Mouse (Mus musculus) limb, embryonic 11.5 days (tissue): ENCODE data around the gene Gltpd2. TPM values are rescaled to one million over a fixed set of nuclear protein-coding genes. Genes with fewer than 3 reads are reported as not detected.
"Not testable (repeated sequence)": the region's sequence is repeated elsewhere in the genome, so short reads cannot be mapped to it uniquely, and the experiment has no call there.

ENCODE experiments used
- ATAC-seq: fragments of 200-750 bp; cut with Nextera tagmentation; 2 replicates; pipeline ENCODE4 v1.8.0; 2017; ENCODE audit warnings: low read depth; ENCODE audit not compliant: insufficient number of reproducible peaks, low FRiP score, low TSS enrichment
- DNase-seq: peaks from one replicate; pipeline ENCODE4 v3.0.0-alpha.2; 2015; ENCODE audit warnings: low spot score
- H3K27ac ChIP-seq: fragments of 300-500 bp; sonication (generic); replicated peaks from 2 replicates; pipeline ENCODE4 v1.5.1; 2014; ENCODE audit warnings: low read depth, mild to moderate bottlenecking, low read length
- H3K27me3 ChIP-seq: fragments of 300-500 bp; sonication (generic); 2 replicates; pipeline ENCODE4 v1.6.1; 2014; ENCODE audit warnings: mild to moderate bottlenecking, low read length, mixed read lengths; ENCODE audit not compliant: control insufficient read depth, insufficient read depth
- H3K36me3 ChIP-seq: fragments of 300-500 bp; sonication (generic); 2 replicates; pipeline ENCODE4 v1.6.1; 2014; ENCODE audit warnings: mild to moderate bottlenecking, low read length, moderate library complexity, mixed read lengths; ENCODE audit not compliant: control insufficient read depth, insufficient read depth
- H3K4me1 ChIP-seq: fragments of 300-500 bp; sonication (generic); 2 replicates; pipeline ENCODE4 v1.6.1; 2014; ENCODE audit warnings: low read length, mixed read lengths; ENCODE audit not compliant: control insufficient read depth, insufficient read depth
- H3K4me2 ChIP-seq: fragments of 300-500 bp; sonication (generic); 2 replicates; pipeline ENCODE4 v1.6.1; 2014; ENCODE audit warnings: low read depth, mild to moderate bottlenecking, moderate library complexity; ENCODE audit not compliant: severe bottlenecking
- H3K4me3 ChIP-seq: fragments of 300-500 bp; sonication (generic); 2 replicates; pipeline ENCODE4 v1.5.1; 2014; ENCODE audit warnings: low read depth, low read length
- H3K9ac ChIP-seq: fragments of 300-500 bp; sonication (generic); 2 replicates; pipeline ENCODE4 v1.6.1; 2014; ENCODE audit warnings: mild to moderate bottlenecking, low read length
- H3K9me3 ChIP-seq: fragments of 300-500 bp; sonication (generic); 2 replicates; pipeline ENCODE4 v1.6.1; 2016; ENCODE audit warnings: low read length; ENCODE audit not compliant: control insufficient read depth
- WGBS: fragments of 180-500 bp; shearing (Covaris S2); extraction: QIAGEN DNeasy Blood & Tissue Kit; methylation state at CpG from one replicate; pipeline ENCODE4 v1.1.7; 2014; 5-methylcytosine and 5-hydroxymethylcytosine counted together
- polyA plus RNA-seq: library from polyadenylated mRNA; unstranded; fragments of >200 nt; fragmentation: Nextera tagmentation; extraction: Ambion mirVana; gene quantifications from 2 replicates; pipeline ENCODE4 v1.2.1, GENCODE M21; 2014

The Gltpd2 gene
- polyA plus RNA-seq, 1 experiment from 2014 or later, result 0.39 TPM

DNA sequence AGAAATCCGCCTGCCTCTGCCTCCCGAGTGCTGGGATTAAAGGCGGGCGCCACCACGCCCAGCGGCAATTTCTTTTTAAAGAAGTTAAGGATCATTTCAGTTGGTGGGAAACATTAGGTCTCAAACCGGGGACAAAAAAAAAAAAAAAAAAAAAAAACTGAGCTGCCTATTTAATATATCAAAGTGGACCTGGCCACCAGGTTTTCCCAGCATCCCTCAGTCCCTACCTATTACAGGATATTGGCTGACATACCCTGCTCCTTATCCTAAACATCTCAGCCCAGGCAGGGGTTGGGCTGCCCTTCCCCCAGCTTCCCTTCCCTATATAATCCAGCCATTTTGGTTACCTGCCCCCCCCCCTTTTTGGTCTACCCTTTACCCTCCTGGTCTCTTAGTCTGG lies 7.2 kb upstream of the Gltpd2 start:
- no peak overlapping the region for H3K27ac ChIP-seq
- no peaks in the 10 kb centered on the region for H3K36me3 ChIP-seq
- H3K9ac ChIP-seq, result no peak overlapping the region
- no peaks in the 10 kb centered on the region for H3K9me3 ChIP-seq
- 91% methylated on average over 7 of the region's 7 CpGs for WGBS
- DNase-seq (no peak), ATAC-seq (no peak)
- H3K4me2 ChIP-seq, result no peak overlapping the region
- no peak overlapping the region for H3K4me3 ChIP-seq
- peaks cover 6% of the 10 kb centered on the region for H3K4me1 ChIP-seq
- no peaks in the 10 kb centered on the region for H3K27me3 ChIP-seq

DNA sequence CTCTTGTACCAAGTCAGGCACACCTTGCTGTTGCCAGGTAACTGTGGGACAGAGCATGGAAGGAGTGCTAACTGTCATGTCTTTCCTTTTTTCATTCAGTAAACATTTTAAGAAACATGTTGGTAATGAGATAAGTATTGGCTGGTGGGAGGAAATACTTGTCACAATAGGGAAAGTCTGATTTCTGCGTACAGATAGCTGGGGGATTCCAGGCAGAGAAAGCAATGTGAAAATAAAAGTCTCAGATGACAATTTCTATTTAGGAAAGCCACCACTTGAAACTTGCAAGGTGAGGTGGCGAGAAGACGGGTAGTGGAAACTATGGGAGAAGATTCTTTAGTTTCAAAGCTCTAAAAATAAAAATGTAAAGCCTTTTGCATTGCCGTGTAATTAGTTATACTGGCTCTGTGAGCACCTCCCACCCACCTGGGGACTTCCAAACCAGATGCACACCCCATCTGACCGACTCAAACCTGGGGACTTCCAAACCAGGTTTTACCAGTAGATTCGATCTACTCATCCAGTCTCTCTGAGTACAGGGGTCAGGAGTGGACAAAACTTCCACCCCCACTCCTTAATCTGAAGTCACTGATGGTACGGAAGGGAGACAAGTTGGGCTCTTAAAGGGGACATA lies 6.2 kb upstream of the Gltpd2 start:
- Histone ChIP-seq H3K36me3 (no peaks in the 10 kb centered on the region), H3K4me3 (no peak overlapping the region), H3K4me1 (peaks cover 6% of the 10 kb centered on the region), H3K4me2 (no peak overlapping the region), H3K9ac (no peak overlapping the region), H3K27ac (no peak overlapping the region), H3K27me3 (no peaks in the 10 kb centered on the region), H3K9me3 (no peaks in the 10 kb centered on the region)
- DNase-seq (no peak), ATAC-seq (no peak)
- 82% methylated on average over 7 of the region's 7 CpGs for WGBS

DNA sequence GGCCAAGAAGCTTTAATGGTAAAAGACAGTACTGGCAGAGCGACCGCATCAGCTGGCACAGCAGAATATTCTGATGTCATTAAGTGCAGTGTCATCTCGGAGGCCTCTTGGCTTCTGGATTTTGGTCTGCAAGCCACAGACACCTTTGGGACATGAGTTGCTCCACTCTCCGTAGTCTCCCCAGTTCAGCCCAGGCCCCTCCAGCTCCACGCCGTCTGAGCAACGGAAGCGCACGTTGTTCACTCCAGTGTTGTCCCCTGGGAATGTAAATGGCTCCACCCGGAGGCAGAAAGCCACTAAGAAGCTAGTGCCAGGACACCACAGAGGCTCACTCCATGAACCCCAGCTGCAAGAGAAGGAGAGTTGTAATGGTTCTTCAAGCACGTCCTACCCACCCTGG lies 5.5 kb upstream of the Gltpd2 start:
- Histone ChIP-seq H3K27me3 (no peaks in the 10 kb centered on the region), H3K27ac (no peak overlapping the region), H3K9me3 (no peaks in the 10 kb centered on the region), H3K4me3 (no peak overlapping the region), H3K4me1 (peaks cover 6% of the 10 kb centered on the region), H3K4me2 (no peak overlapping the region), H3K9ac (no peak overlapping the region), H3K36me3 (no peaks in the 10 kb centered on the region)
- WGBS, result 64% methylated on average over 11 of the region's 11 CpGs
- ATAC-seq, result no peak
- no peak for DNase-seq

DNA sequence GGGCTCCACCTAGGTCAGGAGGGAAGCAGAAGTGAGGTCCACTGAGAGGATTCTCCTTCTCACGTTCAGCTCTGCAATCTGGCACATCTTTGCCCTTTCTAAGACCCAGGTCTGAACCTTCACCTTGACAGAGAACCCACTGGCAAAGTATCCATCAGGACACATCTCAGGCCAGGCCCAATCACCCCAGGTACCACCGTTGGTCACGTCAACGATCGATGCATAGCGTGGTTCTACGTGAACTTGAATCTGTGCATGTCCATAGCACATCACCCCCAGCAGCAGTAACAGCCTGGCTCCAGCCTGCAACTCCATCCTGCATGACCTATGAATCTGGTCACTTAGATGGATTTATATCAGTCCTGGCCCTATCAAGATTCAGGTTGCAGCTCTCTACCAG lies 4.7 kb upstream of the Gltpd2 start, which contains the start of gene Vmo1:
Gene Vmo1 (minus strand): TSS at position 329 of the 400 bp plus-strand sequence.
- no peaks in the 10 kb centered on the region for H3K36me3 ChIP-seq
- H3K9me3 ChIP-seq, result no peaks in the 10 kb centered on the region
- H3K27ac ChIP-seq, result no peak within 1 kb of the TSS
- H3K4me1 ChIP-seq, result peaks cover 6% of the 10 kb centered on the region
- no peak within 1 kb of the TSS for H3K4me2 ChIP-seq
- DNase-seq (no peak), ATAC-seq (no peak)
- no peaks in the 10 kb centered on the region for H3K27me3 ChIP-seq
- H3K4me3 ChIP-seq, result no peak within 1 kb of the TSS
- WGBS, result 92% methylated on average over 7 of the region's 7 CpGs
- no peak within 1 kb of the TSS for H3K9ac ChIP-seq

DNA sequence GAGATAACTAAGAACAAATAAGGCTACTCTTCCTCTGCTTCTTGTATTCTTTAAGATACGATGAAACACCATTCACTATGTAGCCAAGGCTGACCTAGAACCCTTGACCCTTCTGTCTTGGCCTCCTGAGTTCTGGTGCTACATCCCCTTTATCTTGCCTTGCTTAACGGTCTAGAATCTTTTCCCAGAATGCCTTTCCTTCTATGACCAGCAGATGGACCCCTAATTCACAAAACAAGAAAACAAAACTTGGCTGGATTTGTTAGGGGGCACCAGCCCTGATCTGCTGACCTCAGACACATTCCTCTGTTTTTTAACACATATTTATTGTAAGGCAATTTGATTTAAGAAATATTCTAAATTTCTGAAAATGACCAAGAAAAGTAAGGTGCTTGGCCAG lies 2.6 kb upstream of the Gltpd2 start:
- Histone ChIP-seq H3K4me1 (peaks cover 6% of the 10 kb centered on the region), H3K27ac (no peak overlapping the region), H3K9ac (no peak overlapping the region), H3K27me3 (no peaks in the 10 kb centered on the region), H3K4me2 (no peak overlapping the region), H3K4me3 (no peak overlapping the region), H3K36me3 (no peaks in the 10 kb centered on the region), H3K9me3 (no peaks in the 10 kb centered on the region)
- 21% methylated on average over 2 of the region's 2 CpGs for WGBS
- DNase-seq (peak; percentile 39), ATAC-seq (no peak)

DNA sequence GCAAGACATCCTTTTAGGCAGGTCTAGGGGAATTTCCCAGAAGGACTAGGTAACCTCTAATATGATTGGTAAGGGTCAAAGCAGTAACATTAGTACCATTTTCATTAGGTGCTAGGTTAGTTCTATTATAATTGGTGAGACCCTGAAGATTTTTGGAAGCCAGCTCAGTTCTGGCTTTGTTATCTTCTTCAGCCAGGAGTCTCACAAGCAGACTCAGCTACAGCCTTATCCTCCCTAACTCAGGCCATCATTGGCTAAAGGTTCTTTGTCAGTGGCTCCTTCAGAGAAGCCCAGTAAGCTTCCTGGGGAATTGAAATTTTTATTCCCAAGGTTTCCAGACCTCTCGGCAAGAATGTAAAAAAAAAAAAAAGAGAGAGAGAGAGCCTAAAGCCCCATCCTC lies 560 bp upstream of the Gltpd2 start:
- no peak for ATAC-seq
- DNase-seq, result no peak
- Histone ChIP-seq H3K4me1 (peaks cover 6% of the 10 kb centered on the region), H3K4me3 (no peak overlapping the region), H3K27ac (no peak overlapping the region), H3K4me2 (no peak overlapping the region), H3K9me3 (no peaks in the 10 kb centered on the region), H3K36me3 (no peaks in the 10 kb centered on the region), H3K9ac (no peak overlapping the region), H3K27me3 (no peaks in the 10 kb centered on the region)
- 72% methylated on average over 1 of the region's 1 CpGs for WGBS

DNA sequence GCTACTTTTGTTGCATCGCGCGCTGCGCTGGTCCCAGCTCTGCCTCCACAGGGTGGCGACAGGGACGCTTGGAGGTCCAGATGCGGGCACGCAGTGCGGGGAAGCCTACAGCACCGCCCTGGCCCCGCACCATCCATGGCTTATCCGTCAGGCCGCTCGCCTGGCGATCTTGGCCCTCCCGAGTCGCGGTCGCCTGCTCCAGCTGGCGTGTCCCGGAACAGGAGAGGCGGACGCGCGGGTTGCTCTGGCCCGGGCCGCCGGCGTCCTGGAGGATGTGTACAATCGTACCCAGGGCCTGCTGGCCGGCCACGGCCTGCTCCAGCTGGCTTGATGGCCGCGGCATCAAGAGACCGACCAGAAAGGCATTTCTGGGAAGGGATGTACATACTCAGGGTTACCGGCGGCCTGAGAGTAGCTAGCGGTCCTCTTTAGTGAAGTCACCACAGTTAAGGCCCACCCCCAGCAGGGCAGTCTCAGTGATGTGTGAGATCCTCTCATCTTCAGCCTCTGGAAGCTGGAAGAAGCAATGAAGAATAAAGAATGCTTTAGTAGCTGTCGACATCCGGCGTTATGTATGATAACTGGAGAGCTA lies 1.3 kb downstream of the Gltpd2 start:
- Histone ChIP-seq H3K27me3 (no peaks in the 10 kb centered on the region), H3K36me3 (no peaks in the 10 kb centered on the region), H3K4me1 (peaks cover 6% of the 10 kb centered on the region), H3K4me2 (peak overlapping the region; percentile 43), H3K9me3 (no peaks in the 10 kb centered on the region), H3K4me3 (peak overlapping the region; percentile 19), H3K9ac (peak overlapping the region; percentile 71), H3K27ac (no peak overlapping the region)
- 12% methylated on average over 41 of the region's 41 CpGs for WGBS
- DNase-seq, result peak; percentile 63
- ATAC-seq, result no peak

DNA sequence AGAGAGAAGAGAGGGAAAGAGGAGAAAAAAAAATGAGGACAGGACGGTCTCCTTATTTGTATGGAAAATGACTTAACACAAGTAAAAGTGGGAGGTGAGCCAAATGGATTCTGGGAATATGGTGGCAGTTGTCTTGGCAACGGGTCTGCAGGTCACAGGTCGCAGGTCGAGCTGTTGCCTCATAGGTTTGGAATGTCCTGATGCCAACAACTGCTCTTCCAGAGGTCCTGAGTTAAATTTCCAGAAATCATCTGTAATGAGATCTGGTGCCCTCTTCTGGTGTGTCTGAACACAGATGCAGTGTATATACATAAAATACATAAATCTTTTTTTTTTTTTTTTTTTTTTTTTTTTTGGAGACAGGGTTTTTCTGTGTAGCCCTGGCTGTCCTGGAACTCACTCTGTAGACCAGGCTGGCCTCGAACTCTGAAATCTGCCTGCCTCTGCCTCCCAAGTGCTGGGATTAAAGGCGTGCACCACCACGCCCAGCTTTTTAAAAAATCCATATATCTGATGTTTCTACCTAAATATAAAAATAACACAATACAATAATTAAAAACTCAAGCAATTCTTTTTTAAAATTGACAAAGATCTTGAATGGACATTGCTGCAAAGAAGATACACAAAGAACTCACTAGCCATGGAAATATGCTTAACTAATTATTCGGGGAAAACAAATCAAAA lies 4.5 kb downstream of the Gltpd2 start:
- H3K4me2 ChIP-seq, H3K9me3 ChIP-seq, H3K36me3 ChIP-seq, H3K27ac ChIP-seq, H3K4me3 ChIP-seq, H3K27me3 ChIP-seq, H3K4me1 ChIP-seq, DNase-seq, H3K9ac ChIP-seq, ATAC-seq: not testable (repeated sequence)
- WGBS, result 89% methylated on average over 8 of the region's 8 CpGs
